Mouse (Mus musculus) hindbrain, embryonic 10.5 days (tissue): Measurements from ENCODE around the gene Hmgb1. TPM values are rescaled to one million over a fixed set of nuclear protein-coding genes. Genes with fewer than 3 reads are reported as not detected.

Experiments
- DNase-seq: peaks from one replicate; pipeline ENCODE4 v3.0.0-alpha.2; 2017; ENCODE audit warnings: low spot score
- H3K27ac ChIP-seq: fragments of 300-500 bp; sonication (generic); 2 replicates; pipeline ENCODE4 v1.5.1; 2016; ENCODE audit warnings: mild to moderate bottlenecking, moderate library complexity
- H3K27me3 ChIP-seq: fragments of 300-500 bp; sonication (generic); 2 replicates; pipeline ENCODE4 v1.6.1; 2016; ENCODE audit warnings: mild to moderate bottlenecking; ENCODE audit not compliant: poor library complexity, insufficient read depth, severe bottlenecking
- H3K36me3 ChIP-seq: fragments of 300-500 bp; sonication (generic); 2 replicates; pipeline ENCODE4 v1.6.1; 2016; ENCODE audit warnings: mild to moderate bottlenecking, moderate library complexity
- H3K4me1 ChIP-seq: fragments of 300-500 bp; sonication (generic); replicated peaks from 2 replicates; pipeline ENCODE4 v1.6.1; 2016; ENCODE audit warnings: mild to moderate bottlenecking
- H3K4me3 ChIP-seq: fragments of 300-500 bp; sonication (generic); 2 replicates; pipeline ENCODE4 v1.5.1; 2016; ENCODE audit warnings: mild to moderate bottlenecking, moderate library complexity
- H3K9me3 ChIP-seq: fragments of 300-500 bp; sonication (generic); 2 replicates; pipeline ENCODE4 v1.6.1; 2016; ENCODE audit warnings: mild to moderate bottlenecking, moderate library complexity
- WGBS: fragments of 180-500 bp; shearing (Covaris S2); methylation state at CpG from one replicate; pipeline ENCODE4 v1.1.7; 2016; 5-methylcytosine and 5-hydroxymethylcytosine counted together
- polyA plus RNA-seq: library from polyadenylated mRNA; unstranded; fragments of >200 nt; fragmentation: Nextera tagmentation; extraction: Ambion mirVana; gene quantifications from 2 replicates; pipeline ENCODE4 v1.2.1, GENCODE M21; 2016

Gene Hmgb1
- polyA plus RNA-seq, 1 experiment from 2014 or later = 1,115 TPM

GRCm38 (mm10) chr5:149052421-149053338 lies 131.6 kb downstream of the Hmgb1 start:
- peak; percentile 99 for DNase-seq

GRCm38 (mm10) chr5:149051571-149052420 lies 132.5 kb downstream of the Hmgb1 start:
- Histone ChIP-seq H3K4me1 (peaks cover 29% of the 10 kb centered on the region), H3K27me3 (no peaks in the 10 kb centered on the region), H3K27ac (peak overlapping the region; percentile 100), H3K36me3 (peaks cover 25% of the 10 kb centered on the region), H3K9me3 (no peaks in the 10 kb centered on the region), H3K4me3 (peak overlapping the region; percentile 89)
- WGBS = under 1% methylated on average over 96 of the region's 120 CpGs
- DNase-seq = peak; percentile 84

More at GRCm38 (mm10) chr5:149052421-149053338, 131.6 kb downstream of the Hmgb1 start:
- H3K4me3 ChIP-seq = peak overlapping the region; percentile 89
- WGBS = under 1% methylated on average over 110 of the region's 110 CpGs
- H3K9me3 ChIP-seq = no peaks in the 10 kb centered on the region
- peaks cover 22% of the 10 kb centered on the region for H3K36me3 ChIP-seq
- H3K4me1 ChIP-seq = peaks cover 29% of the 10 kb centered on the region
- H3K27me3 ChIP-seq = no peaks in the 10 kb centered on the region
- peak overlapping the region; percentile 100 for H3K27ac ChIP-seq

- no peaks in the 10 kb centered on the region for H3K27me3 ChIP-seq
- H3K9me3 ChIP-seq = no peaks in the 10 kb centered on the region
- under 1% methylated on average over 27 of the region's 27 CpGs for WGBS
- H3K36me3 ChIP-seq = peaks cover 31% of the 10 kb centered on the region
- peak overlapping the region; percentile 100 for H3K27ac ChIP-seq
- H3K4me1 ChIP-seq = peaks cover 29% of the 10 kb centered on the region
- H3K4me3 ChIP-seq = peak overlapping the region; percentile 89
- no peak for DNase-seq
Observed at GRCm38 (mm10) chr5:149051194-149051570, 133.1 kb downstream of the Hmgb1 start.

GRCm38 (mm10) chr5:149050588-149051160 lies 133.6 kb downstream of the Hmgb1 start:
- 39% methylated on average over 10 of the region's 10 CpGs for WGBS
- peak overlapping the region; percentile 89 for H3K4me3 ChIP-seq
- peaks cover 29% of the 10 kb centered on the region for H3K4me1 ChIP-seq
- no peak for DNase-seq
- peak overlapping the region; percentile 100 for H3K27ac ChIP-seq
- H3K36me3 ChIP-seq = peaks cover 36% of the 10 kb centered on the region
- no peaks in the 10 kb centered on the region for H3K27me3 ChIP-seq
- no peaks in the 10 kb centered on the region for H3K9me3 ChIP-seq

GRCm38 (mm10) chr5:149049435-149049834 lies 134.9 kb downstream of the Hmgb1 start:
- whole genome bisulfite sequencing = 92% methylated on average over 3 of the region's 3 CpGs
- no peak overlapping the region for H3K4me3 ChIP-seq

GRCm38 (mm10) chr5:149048961-149049360 lies 135.3 kb downstream of the Hmgb1 start:
- no peaks in the 10 kb centered on the region for H3K27me3 ChIP-seq
- DNase-seq = no peak
- 91% methylated on average over 1 of the region's 1 CpGs for WGBS
- H3K4me3 ChIP-seq = no peak overlapping the region
- no peaks in the 10 kb centered on the region for H3K9me3 ChIP-seq
- peaks cover 46% of the 10 kb centered on the region for H3K36me3 ChIP-seq
- no peak overlapping the region for H3K27ac ChIP-seq
- H3K4me1 ChIP-seq = peaks cover 21% of the 10 kb centered on the region

More at GRCm38 (mm10) chr5:149049435-149049834, 134.9 kb downstream of the Hmgb1 start:
- no peak overlapping the region for H3K27ac ChIP-seq
- peaks cover 26% of the 10 kb centered on the region for H3K4me1 ChIP-seq
- H3K9me3 ChIP-seq = no peaks in the 10 kb centered on the region
- no peak for DNase-seq
- H3K36me3 ChIP-seq = peaks cover 46% of the 10 kb centered on the region
- no peaks in the 10 kb centered on the region for H3K27me3 ChIP-seq

GRCm38 (mm10) chr5:149046650-149047049 lies 137.6 kb downstream of the Hmgb1 start:
- Histone ChIP-seq H3K27ac (no peak overlapping the region), H3K4me3 (no peak overlapping the region), H3K27me3 (no peaks in the 10 kb centered on the region), H3K4me1 (peaks cover 12% of the 10 kb centered on the region), H3K9me3 (no peaks in the 10 kb centered on the region), H3K36me3 (peaks cover 53% of the 10 kb centered on the region)
- no peak for DNase-seq
- 84% methylated on average over 9 of the region's 9 CpGs for WGBS

GRCm38 (mm10) chr5:149045470-149046085 lies 138.7 kb downstream of the Hmgb1 start:
- no peak for DNase-seq
- 88% methylated on average over 9 of the region's 9 CpGs for WGBS
- peaks cover 10% of the 10 kb centered on the region for H3K4me1 ChIP-seq
- peaks cover 51% of the 10 kb centered on the region for H3K36me3 ChIP-seq
- no peak overlapping the region for H3K4me3 ChIP-seq
- no peaks in the 10 kb centered on the region for H3K27me3 ChIP-seq
- no peak overlapping the region for H3K27ac ChIP-seq
- H3K9me3 ChIP-seq = no peaks in the 10 kb centered on the region

GRCm38 (mm10) chr5:149045054-149045453 lies 139.2 kb downstream of the Hmgb1 start:
- H3K27ac ChIP-seq = no peak overlapping the region
- H3K4me3 ChIP-seq = no peak overlapping the region
- peaks cover 4% of the 10 kb centered on the region for H3K4me1 ChIP-seq
- H3K27me3 ChIP-seq = no peaks in the 10 kb centered on the region
- peaks cover 2% of the 10 kb centered on the region; the same call in 1 of the 2 replicates for H3K9me3 ChIP-seq
- WGBS = 86% methylated on average over 7 of the region's 7 CpGs
- peaks cover 47% of the 10 kb centered on the region for H3K36me3 ChIP-seq
- DNase-seq = no peak

GRCm38 (mm10) chr5:149044067-149044466 lies 140.2 kb downstream of the Hmgb1 start:
- Histone ChIP-seq H3K36me3 (peaks cover 43% of the 10 kb centered on the region), H3K4me1 (no peaks in the 10 kb centered on the region), H3K9me3 (peaks cover 7% of the 10 kb centered on the region; the same call in 1 of the 2 replicates), H3K27me3 (no peaks in the 10 kb centered on the region), H3K4me3 (no peak overlapping the region), H3K27ac (no peak overlapping the region)
- 84% methylated on average over 4 of the region's 4 CpGs for WGBS
- no peak for DNase-seq

GRCm38 (mm10) chr5:149043240-149043639 lies 141.0 kb downstream of the Hmgb1 start:
- Histone ChIP-seq H3K27me3 (no peaks in the 10 kb centered on the region), H3K27ac (no peak overlapping the region), H3K4me1 (no peaks in the 10 kb centered on the region), H3K36me3 (peaks cover 39% of the 10 kb centered on the region), H3K9me3 (peaks cover 7% of the 10 kb centered on the region; the same call in 1 of the 2 replicates), H3K4me3 (no peak overlapping the region)
- WGBS = 87% methylated on average over 6 of the region's 6 CpGs
- no peak for DNase-seq

- WGBS = 90% methylated on average over 5 of the region's 5 CpGs
- Histone ChIP-seq H3K27ac (no peak overlapping the region), H3K36me3 (peaks cover 17% of the 10 kb centered on the region), H3K9me3 (peaks cover 16% of the 10 kb centered on the region), H3K27me3 (no peaks in the 10 kb centered on the region), H3K4me3 (no peak overlapping the region), H3K4me1 (no peaks in the 10 kb centered on the region)
- peak; percentile 31 for DNase-seq
Observed at GRCm38 (mm10) chr5:149039825-149040224, 144.5 kb downstream of the Hmgb1 start.
